Mouse (Mus musculus) stomach, embryonic 15.5 days (tissue): Measurements from ENCODE around the gene Slc26a8. TPM values are rescaled to one million over a fixed set of nuclear protein-coding genes. Genes with fewer than 3 reads are reported as not detected.

Experiments
- ATAC-seq: fragments of 200-750 bp; cut with Nextera tagmentation; 2 replicates; pipeline ENCODE4 v1.8.0; 2017; ENCODE audit warnings: low read depth, moderate number of reproducible peaks, moderate TSS enrichment; ENCODE audit not compliant: insufficient read depth, low FRiP score
- H3K27ac ChIP-seq: fragments of 300-500 bp; sonication (generic); 2 replicates; pipeline ENCODE4 v1.5.1; 2015; ENCODE audit warnings: mild to moderate bottlenecking, inconsistent platforms
- H3K27me3 ChIP-seq: fragments of 300-500 bp; sonication (generic); replicated peaks from 2 replicates; pipeline ENCODE4 v1.6.1; 2015; ENCODE audit warnings: inconsistent platforms
- H3K36me3 ChIP-seq: fragments of 300-500 bp; sonication (generic); 2 replicates; pipeline ENCODE4 v1.6.1; 2015; ENCODE audit warnings: inconsistent platforms
- H3K4me1 ChIP-seq: fragments of 300-500 bp; sonication (generic); 2 replicates; pipeline ENCODE4 v1.6.1; 2015; ENCODE audit warnings: inconsistent platforms
- H3K4me2 ChIP-seq: fragments of 300-500 bp; sonication (generic); 2 replicates; pipeline ENCODE4 v1.6.1; 2015; ENCODE audit warnings: mild to moderate bottlenecking, inconsistent platforms
- H3K4me3 ChIP-seq: fragments of 300-500 bp; sonication (generic); replicated peaks from 2 replicates; pipeline ENCODE4 v1.5.1; 2015; ENCODE audit warnings: inconsistent platforms
- H3K9ac ChIP-seq: fragments of 300-500 bp; sonication (generic); 2 replicates; pipeline ENCODE4 v1.6.1; 2015; ENCODE audit warnings: inconsistent platforms
- H3K9me3 ChIP-seq: fragments of 300-500 bp; sonication (generic); 2 replicates; pipeline ENCODE4 v1.6.1; 2016; ENCODE audit warnings: inconsistent platforms
- WGBS: fragments of 180-500 bp; shearing (Covaris S2); methylation state at CpG from one replicate; pipeline ENCODE4 v1.1.7; 2015; 5-methylcytosine and 5-hydroxymethylcytosine counted together
- polyA plus RNA-seq: library from polyadenylated mRNA; unstranded; fragments of >200 nt; fragmentation: Nextera tagmentation; extraction: Ambion mirVana; gene quantifications from 2 replicates; pipeline ENCODE4 v1.2.1, GENCODE M21; 2015

The Slc26a8 gene
- polyA plus RNA-seq, 1 experiment from 2014 or later = 0.49 TPM

DNA sequence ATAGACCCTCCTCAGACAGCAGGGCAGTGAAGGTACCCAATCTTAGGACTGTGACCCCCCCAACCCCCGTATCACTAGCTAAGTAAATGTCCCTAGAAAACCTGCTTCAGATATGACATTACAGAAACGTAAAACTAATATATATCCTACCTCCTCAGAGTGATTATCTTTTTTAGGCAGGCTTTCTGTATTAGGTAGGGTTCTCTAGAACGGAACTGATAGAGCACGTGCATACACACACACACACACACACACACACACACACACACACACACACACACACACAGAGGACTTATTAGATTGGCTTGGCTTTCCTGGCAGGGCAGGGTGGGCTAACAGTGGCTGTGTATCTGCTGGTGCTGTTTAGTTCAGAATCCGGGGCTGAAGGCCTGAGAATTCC, 54.2 kb downstream of the Slc26a8 start:
- no peak overlapping the region for H3K4me3 ChIP-seq
- no peaks in the 10 kb centered on the region for H3K27me3 ChIP-seq
- H3K27ac ChIP-seq = no peak overlapping the region
- H3K9ac ChIP-seq = no peak overlapping the region
- no peak overlapping the region for H3K4me2 ChIP-seq
- no peak for ATAC-seq
- 76% methylated on average over 5 of the region's 5 CpGs for WGBS
- H3K9me3 ChIP-seq = no peaks in the 10 kb centered on the region
- no peaks in the 10 kb centered on the region for H3K36me3 ChIP-seq
- no peaks in the 10 kb centered on the region for H3K4me1 ChIP-seq

GRCm38 (mm10) chr17:28629125-28629524, 60.9 kb downstream of the Slc26a8 start:
- Histone ChIP-seq H3K27me3 (no peaks in the 10 kb centered on the region), H3K36me3 (no peaks in the 10 kb centered on the region), H3K9ac (no peak overlapping the region), H3K4me2 (no peak overlapping the region), H3K4me3 (no peak overlapping the region), H3K4me1 (no peaks in the 10 kb centered on the region; the same call in 1 of the 2 replicates), H3K9me3 (no peaks in the 10 kb centered on the region), H3K27ac (no peak overlapping the region)
- ATAC-seq = no peak
- 46% methylated on average over 3 of the region's 3 CpGs for WGBS

- Histone ChIP-seq H3K27me3 (no peaks in the 10 kb centered on the region), H3K27ac (no peak overlapping the region), H3K9ac (no peak overlapping the region), H3K4me1 (no peaks in the 10 kb centered on the region; the same call in 1 of the 2 replicates), H3K36me3 (no peaks in the 10 kb centered on the region), H3K9me3 (no peaks in the 10 kb centered on the region), H3K4me3 (no peak overlapping the region), H3K4me2 (no peak overlapping the region)
- WGBS = 30% methylated on average over 10 of the region's 10 CpGs
- ATAC-seq = peak; percentile 58; the same call in 1 of the 2 replicates
Measured at GRCm38 (mm10) chr17:28628248-28629124, 61.5 kb downstream of the Slc26a8 start.

- Histone ChIP-seq H3K4me3 (no peak overlapping the region), H3K4me1 (no peaks in the 10 kb centered on the region; the same call in 1 of the 2 replicates), H3K9ac (no peak overlapping the region), H3K27ac (no peak overlapping the region), H3K4me2 (no peak overlapping the region), H3K9me3 (no peaks in the 10 kb centered on the region), H3K27me3 (no peaks in the 10 kb centered on the region), H3K36me3 (no peaks in the 10 kb centered on the region)
- ATAC-seq = no peak
- WGBS = 77% methylated on average over 2 of the region's 2 CpGs
Measured at GRCm38 (mm10) chr17:28626937-28627336, 63.1 kb downstream of the Slc26a8 start.

GRCm38 (mm10) chr17:28625327-28625726, 64.7 kb downstream of the Slc26a8 start:
- WGBS = 87% methylated on average over 15 of the region's 15 CpGs
- no peak for ATAC-seq
- Histone ChIP-seq H3K27me3 (no peaks in the 10 kb centered on the region), H3K27ac (no peak overlapping the region), H3K4me1 (peaks cover 10% of the 10 kb centered on the region), H3K9ac (no peak overlapping the region), H3K4me2 (no peak overlapping the region), H3K9me3 (no peaks in the 10 kb centered on the region), H3K36me3 (no peaks in the 10 kb centered on the region), H3K4me3 (no peak overlapping the region)

GRCm38 (mm10) chr17:28624841-28625240, 65.2 kb downstream of the Slc26a8 start:
- no peaks in the 10 kb centered on the region for H3K27me3 ChIP-seq
- no peak for ATAC-seq
- 69% methylated on average over 2 of the region's 2 CpGs for WGBS

GRCm38 (mm10) chr17:28622300-28622759, 67.7 kb downstream of the Slc26a8 start, which contains the start of gene Srpk1:
Gene Srpk1, minus strand, starts transcription at chr17:28622709.
- Histone ChIP-seq H3K27ac (peak within 1 kb of the TSS; percentile 91), H3K9me3 (no peaks in the 10 kb centered on the region), H3K4me3 (peak within 1 kb of the TSS; percentile 99), H3K27me3 (no peaks in the 10 kb centered on the region), H3K4me1 (peaks cover 14% of the 10 kb centered on the region), H3K36me3 (peaks cover 5% of the 10 kb centered on the region; the same call in 1 of the 2 replicates), H3K9ac (peak within 1 kb of the TSS; percentile 95), H3K4me2 (peak within 1 kb of the TSS; percentile 76)
- ATAC-seq = peak; percentile 93
- WGBS = under 1% methylated on average over 29 of the region's 53 CpGs

More at GRCm38 (mm10) chr17:28624841-28625240, 65.2 kb downstream of the Slc26a8 start:
- no peak overlapping the region for H3K27ac ChIP-seq
- H3K9ac ChIP-seq = no peak overlapping the region
- H3K4me1 ChIP-seq = peaks cover 10% of the 10 kb centered on the region
- H3K36me3 ChIP-seq = peaks cover 3% of the 10 kb centered on the region; the same call in 1 of the 2 replicates
- no peaks in the 10 kb centered on the region for H3K9me3 ChIP-seq
- no peak overlapping the region for H3K4me2 ChIP-seq
- H3K4me3 ChIP-seq = no peak overlapping the region

DNA sequence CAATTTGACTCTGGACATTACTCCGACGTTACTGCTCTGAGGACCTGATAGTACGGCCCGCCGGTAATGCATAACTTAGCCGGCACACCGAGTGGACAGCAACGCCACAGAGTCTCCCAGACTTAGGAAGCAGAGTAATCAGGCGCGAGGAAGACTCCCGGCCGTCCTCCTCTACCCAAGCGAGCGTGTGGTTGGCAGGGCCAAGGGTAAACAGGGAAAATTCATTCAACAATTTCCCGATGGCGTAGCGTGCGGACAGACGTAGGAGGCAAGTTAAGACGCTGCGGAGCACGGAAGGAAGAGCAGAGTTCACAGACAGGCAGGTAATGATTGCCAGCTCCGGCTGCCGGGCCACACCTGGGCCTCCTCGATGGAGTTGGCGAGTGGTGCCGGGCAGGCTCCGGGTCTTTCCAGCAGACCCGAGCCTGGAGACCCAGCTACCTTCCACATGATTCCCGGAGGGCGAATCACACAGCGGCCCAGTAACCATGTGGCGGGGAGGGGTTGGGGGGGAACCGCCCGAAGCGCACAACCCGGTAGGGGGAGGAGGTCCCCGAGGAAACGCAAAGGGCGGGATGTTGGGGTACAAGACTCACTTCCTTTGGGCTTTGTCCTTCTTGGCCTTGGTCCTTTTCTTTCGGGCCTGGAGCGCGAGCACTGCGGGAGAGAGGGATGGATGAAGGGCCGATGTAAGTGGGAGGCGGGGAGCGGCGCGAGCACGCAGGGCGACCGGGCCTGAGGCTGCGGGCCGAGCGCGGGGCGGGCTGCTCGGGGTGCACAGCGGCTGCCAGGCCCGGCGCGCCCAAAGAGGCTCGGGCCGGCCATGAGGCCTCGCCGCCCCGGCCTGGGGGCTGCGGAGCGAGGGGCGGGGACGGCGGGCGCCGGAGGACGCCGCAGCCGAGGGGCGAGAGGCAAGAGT, 68.4 kb downstream of the Slc26a8 start:
- Histone ChIP-seq H3K27me3 (no peaks in the 10 kb centered on the region), H3K9ac (peak overlapping the region; percentile 95), H3K4me3 (peak overlapping the region; percentile 99), H3K4me1 (peaks cover 14% of the 10 kb centered on the region), H3K27ac (peak overlapping the region; percentile 91), H3K9me3 (no peaks in the 10 kb centered on the region), H3K36me3 (peaks cover 5% of the 10 kb centered on the region; the same call in 1 of the 2 replicates), H3K4me2 (peak overlapping the region; percentile 76)
- peak; percentile 72 for ATAC-seq
- under 1% methylated on average over 72 of the region's 78 CpGs for WGBS

DNA sequence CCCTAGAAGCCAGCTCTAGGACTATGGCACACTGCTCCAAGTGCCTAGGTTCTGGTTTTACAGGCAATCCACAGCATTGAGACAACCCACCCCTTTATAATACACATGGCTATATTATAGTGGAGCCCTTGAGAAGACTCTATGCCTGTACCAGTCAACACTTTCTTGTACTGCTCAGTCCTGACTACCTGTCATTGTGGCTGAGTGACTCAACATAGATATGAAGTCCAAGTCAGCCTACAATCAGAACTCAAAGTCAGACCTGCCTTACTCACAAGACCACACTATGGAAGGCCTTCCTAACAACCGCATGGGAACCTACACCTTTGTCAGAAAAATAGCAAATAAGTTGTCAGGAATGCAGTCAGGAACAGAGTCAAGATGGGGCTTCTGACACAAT, 71.3 kb downstream of the Slc26a8 start:
- Histone ChIP-seq H3K36me3 (peaks cover 13% of the 10 kb centered on the region; the same call in 1 of the 2 replicates), H3K4me2 (no peak overlapping the region), H3K27me3 (no peaks in the 10 kb centered on the region), H3K9ac (no peak overlapping the region), H3K27ac (no peak overlapping the region), H3K4me3 (no peak overlapping the region), H3K9me3 (no peaks in the 10 kb centered on the region), H3K4me1 (peaks cover 14% of the 10 kb centered on the region)
- no peak for ATAC-seq
- 98% methylated on average over 1 of the region's 1 CpGs for WGBS

DNA sequence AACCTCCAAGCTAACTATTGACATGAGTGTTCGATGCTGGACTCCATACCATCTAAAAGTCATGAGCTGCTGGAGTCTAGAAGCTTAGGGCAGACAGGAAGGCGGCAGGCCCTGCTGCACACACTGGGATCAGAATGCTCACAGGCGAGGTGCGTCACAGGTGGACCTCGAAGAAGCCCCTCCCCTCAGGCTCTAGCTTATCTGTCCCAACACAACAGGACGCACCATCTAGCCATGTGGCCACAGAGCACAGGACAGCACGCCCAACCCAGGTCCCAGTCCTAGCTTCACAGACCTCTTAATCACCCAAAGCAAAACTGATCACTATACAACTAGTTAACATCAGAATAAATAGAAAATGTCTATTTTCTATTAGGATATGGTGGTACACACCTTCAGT, 71.9 kb downstream of the Slc26a8 start:
- H3K4me3 ChIP-seq = no peak overlapping the region
- WGBS = 64% methylated on average over 7 of the region's 7 CpGs
- no peak for ATAC-seq

DNA sequence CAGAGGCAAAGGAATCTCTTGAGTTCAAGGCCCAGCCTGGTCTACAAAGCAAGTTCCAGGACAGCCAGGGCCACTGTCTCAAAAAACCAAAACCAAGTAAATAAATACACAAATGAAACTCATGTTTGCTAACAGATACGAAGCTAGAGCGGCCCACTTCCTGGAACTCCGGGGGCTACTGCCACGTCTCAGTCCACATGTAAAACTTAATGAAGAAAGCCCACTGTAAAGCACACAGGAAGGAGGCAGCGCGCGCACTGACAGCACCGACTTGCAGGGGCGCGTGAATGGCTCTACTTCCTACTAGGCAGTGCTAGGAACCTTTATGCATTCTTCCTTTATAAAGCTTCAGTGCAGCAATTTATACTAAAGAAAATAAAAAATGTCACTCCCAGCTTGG, 72.4 kb downstream of the Slc26a8 start:
- Histone ChIP-seq H3K4me3 (no peak overlapping the region), H3K36me3 (peaks cover 13% of the 10 kb centered on the region; the same call in 1 of the 2 replicates), H3K4me2 (no peak overlapping the region), H3K9me3 (no peaks in the 10 kb centered on the region), H3K27ac (no peak overlapping the region), H3K27me3 (no peaks in the 10 kb centered on the region), H3K9ac (no peak overlapping the region), H3K4me1 (peaks cover 14% of the 10 kb centered on the region)
- WGBS = 76% methylated on average over 10 of the region's 10 CpGs
- no peak for ATAC-seq

More for the DNA sequence above, 71.9 kb downstream of the Slc26a8 start:
- H3K4me2 ChIP-seq = no peak overlapping the region
- peaks cover 13% of the 10 kb centered on the region; the same call in 1 of the 2 replicates for H3K36me3 ChIP-seq
- H3K27ac ChIP-seq = no peak overlapping the region
- no peaks in the 10 kb centered on the region for H3K9me3 ChIP-seq
- H3K4me1 ChIP-seq = peaks cover 14% of the 10 kb centered on the region
- no peaks in the 10 kb centered on the region for H3K27me3 ChIP-seq
- H3K9ac ChIP-seq = no peak overlapping the region
